In genomic region chr3:43719768-43720383, GRCm38 (mm10) we compare ENCODE assay signal across 17 mouse cellular contexts.
A peak's percentile ranks its signal among the peaks of the same experiment; 100 is the strongest.
DNase-seq lines count a peak whose midpoint lies in the region; ATAC-seq lines count a peak whose summit lies in the region.
"Had no signal": no experiment of that assay in that cellular context is flagged by ENCODE, and none has a peak within 500 bp of the region (broad histone marks: within the 10 kb centered on the region; RNA-seq: fewer than 3 reads in every experiment).

No protein-coding gene starts in this region.

- H3K9ac ChIP-seq in hindbrain, embryonic 12.5 days = no peak overlapping the region
- no peak overlapping the region for H3K9ac ChIP-seq in neural tube, embryonic 11.5 days (ENCODE audit: low read length)
- H3K9ac ChIP-seq: heart, embryonic 13.5 days had no signal

- ATAC-seq in hindbrain, embryonic 12.5 days (ENCODE audit: low FRiP score) = peak; percentile 69
- ATAC-seq in neural tube, embryonic 11.5 days (ENCODE audit: insufficient read depth, low FRiP score, low TSS enrichment) = peak; percentile 78
- ATAC-seq: CD4-positive, CD25-positive, alpha-beta regulatory T cell, adult 4 months; inflammation-experienced regulatory T-cells, adult 6 months; Patski had no signal

- DNase-seq in gastrocnemius, adult 18-20 months (ENCODE audit: low spot score) = peak; percentile 6
- DNase-seq in gastrocnemius, postnatal 4 days (ENCODE audit: low spot score in 2 of 2) = no peak
- DNase-seq in adipocyte (ENCODE audit: low spot score) = peak; percentile 65
- DNase-seq in neural tube, embryonic 11.5 days (ENCODE audit: low spot score) = peak; percentile 41
- no peak for DNase-seq in layer of hippocampus, adult 9-11 months
- no peak for DNase-seq in kidney, adult 8-10 months
- DNase-seq: adrenal gland, adult 8-10 months; kidney, postnatal 4 days; right cerebral cortex, postnatal 14 days; thymus, postnatal 14 days had no signal

- H3K4me1 ChIP-seq in hindbrain, embryonic 12.5 days = no peaks in the 10 kb centered on the region
- H3K4me1 ChIP-seq in neural tube, embryonic 11.5 days (ENCODE audit: control insufficient read depth, insufficient read depth, low read length) = no peaks in the 10 kb centered on the region
- H3K4me1 ChIP-seq: heart, embryonic 13.5 days had no signal

- no peak overlapping the region for H3K4me2 ChIP-seq in hindbrain, embryonic 12.5 days (replicated peaks)
- H3K4me2 ChIP-seq in neural tube, embryonic 11.5 days (ENCODE audit: low read depth) = no peak overlapping the region
- H3K4me2 ChIP-seq: heart, embryonic 13.5 days; liver, embryonic 11.5 days had no signal

- H3K27me3 ChIP-seq in hindbrain, embryonic 12.5 days = no peaks in the 10 kb centered on the region
- no peaks in the 10 kb centered on the region for H3K27me3 ChIP-seq in neural tube, embryonic 11.5 days (ENCODE audit: control insufficient read depth, insufficient read depth, low read length)
- H3K27me3 ChIP-seq: heart, embryonic 13.5 days; Patski had no signal

- H3K27ac ChIP-seq in hindbrain, embryonic 12.5 days = no peak overlapping the region; the same call in 1 of the 2 replicates
- no peak overlapping the region; the same call in 1 of the 2 replicates for H3K27ac ChIP-seq in neural tube, embryonic 11.5 days (ENCODE audit: low read depth, low read length)
- H3K27ac ChIP-seq: heart, embryonic 13.5 days had no signal

- no peaks in the 10 kb centered on the region for H3K36me3 ChIP-seq in hindbrain, embryonic 12.5 days
- no peaks in the 10 kb centered on the region for H3K36me3 ChIP-seq in neural tube, embryonic 11.5 days (ENCODE audit: control insufficient read depth, insufficient read depth, low read length)
- H3K36me3 ChIP-seq: heart, embryonic 13.5 days had no signal

- H3K4me3 ChIP-seq in hindbrain, embryonic 12.5 days = no peak overlapping the region
- no peak overlapping the region for H3K4me3 ChIP-seq in neural tube, embryonic 11.5 days (ENCODE audit: low read depth, low read length)
- H3K4me3 ChIP-seq: heart, embryonic 13.5 days; myocyte had no signal

- H3K9me3 ChIP-seq in hindbrain, embryonic 12.5 days (replicated peaks) = no peaks in the 10 kb centered on the region
- H3K9me3 ChIP-seq in neural tube, embryonic 11.5 days (ENCODE audit: control insufficient read depth, low read length) = no peaks in the 10 kb centered on the region
- H3K9me3 ChIP-seq: heart, embryonic 13.5 days had no signal

Comparison
In these comparisons a context has a peak if more than half of its experiments do, and no peak if none do; other contexts are left out.
1. DNase-seq: peak in gastrocnemius, adult 18-20 months (single experiment), adipocyte (single experiment) and neural tube, embryonic 11.5 days (single experiment); none in gastrocnemius, postnatal 4 days (0 of 2), layer of hippocampus, adult 9-11 months (single experiment) and kidney, adult 8-10 months (0 of 2).